Mouse (Mus musculus): ENCODE results near the gene Unc5c.

DNA sequence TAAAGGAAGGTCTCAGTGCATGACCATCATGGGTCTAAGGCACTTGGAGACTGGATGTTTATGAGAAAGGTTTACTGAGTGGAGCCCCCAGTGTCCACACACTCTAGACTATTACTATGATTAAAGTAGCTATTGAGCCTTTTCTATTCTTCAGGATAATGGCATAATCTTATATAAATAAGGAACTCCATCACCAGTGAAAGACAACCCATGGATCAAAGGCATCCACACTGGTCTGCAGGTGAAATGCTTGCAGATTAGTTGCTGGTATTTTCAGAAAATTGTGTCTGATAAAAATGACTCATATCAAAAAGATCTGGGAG lies 116.8 kb downstream of the Unc5c start:
- TF ChIP-seq CTCF (IDR thresholded peaks at IDR 0.05; ENCODE audit: extremely low read depth, insufficient read length, insufficient replicate concordance, low read depth, low read length) (no peak), POLR2A (IDR thresholded peaks at IDR 0.05; ENCODE audit: low read depth, low read length) (no peak)

Measured in small intestine, adult 2 months (tissue).